Mouse (Mus musculus) splenic B cell, adult 2 months (primary cell): ENCODE measurements around the gene Npr1.

Experiments
- DNase-seq: peaks from one replicate; pipeline ENCODE4 v3.0.0-alpha.2; 2011; ENCODE audit warnings: low read depth, low spot score
- H3K27me3 ChIP-seq: 2 replicates; pipeline ENCODE4 v1.6.1; 2012; ENCODE audit warnings: mild to moderate bottlenecking, low read length, moderate library complexity, mixed read lengths; ENCODE audit not compliant: control insufficient read depth, poor library complexity, insufficient read depth, severe bottlenecking
- H3K36me3 ChIP-seq: 2 replicates; pipeline ENCODE4 v1.6.1; 2012; ENCODE audit warnings: mild to moderate bottlenecking, low read length, moderate library complexity, mixed read lengths; ENCODE audit not compliant: control insufficient read depth, poor library complexity, insufficient read depth, severe bottlenecking

The Npr1 gene

GRCm38 (mm10) chr3:90462579-90462978, 3.1 kb downstream of the Npr1 start:
- H3K27me3 ChIP-seq: peaks cover 4% of the 10 kb centered on the region; the same call in 1 of the 2 replicates
- no peak for DNase-seq
- H3K36me3 ChIP-seq: no peaks in the 10 kb centered on the region

- DNase-seq: no peak
- Histone ChIP-seq H3K36me3 (no peaks in the 10 kb centered on the region), H3K27me3 (peaks cover 4% of the 10 kb centered on the region; the same call in 1 of the 2 replicates)
Measured at GRCm38 (mm10) chr3:90461935-90462334, 3.7 kb downstream of the Npr1 start.

- Histone ChIP-seq H3K27me3 (no peaks in the 10 kb centered on the region), H3K36me3 (no peaks in the 10 kb centered on the region)
- no peak for DNase-seq
Measured at GRCm38 (mm10) chr3:90460315-90460714, 5.4 kb downstream of the Npr1 start.

- Histone ChIP-seq H3K36me3 (no peaks in the 10 kb centered on the region), H3K27me3 (no peaks in the 10 kb centered on the region)
- no peak for DNase-seq
Measured at GRCm38 (mm10) chr3:90459727-90460126, 5.9 kb downstream of the Npr1 start.

GRCm38 (mm10) chr3:90454931-90455330, 10.7 kb downstream of the Npr1 start:
- Histone ChIP-seq H3K36me3 (no peaks in the 10 kb centered on the region), H3K27me3 (no peaks in the 10 kb centered on the region)
- no peak for DNase-seq

- DNase-seq: no peak
- Histone ChIP-seq H3K36me3 (no peaks in the 10 kb centered on the region), H3K27me3 (no peaks in the 10 kb centered on the region)
Measured at GRCm38 (mm10) chr3:90451396-90452095, 14.1 kb downstream of the Npr1 start.

GRCm38 (mm10) chr3:90450874-90451273, 14.8 kb downstream of the Npr1 start:
- DNase-seq: no peak
- no peaks in the 10 kb centered on the region for H3K36me3 ChIP-seq
- H3K27me3 ChIP-seq: no peaks in the 10 kb centered on the region

- H3K27me3 ChIP-seq: no peaks in the 10 kb centered on the region
- H3K36me3 ChIP-seq: no peaks in the 10 kb centered on the region
- no peak for DNase-seq
Measured at GRCm38 (mm10) chr3:90448626-90449025, 17.0 kb downstream of the Npr1 start.

GRCm38 (mm10) chr3:90447123-90447494, 18.6 kb downstream of the Npr1 start:
- Histone ChIP-seq H3K27me3 (no peaks in the 10 kb centered on the region), H3K36me3 (no peaks in the 10 kb centered on the region)
- DNase-seq: no peak

- Histone ChIP-seq H3K27me3 (no peaks in the 10 kb centered on the region), H3K36me3 (no peaks in the 10 kb centered on the region)
- no peak for DNase-seq
Measured at GRCm38 (mm10) chr3:90446389-90447122, 19.1 kb downstream of the Npr1 start.

GRCm38 (mm10) chr3:90445417-90446200, 20.1 kb downstream of the Npr1 start:
- Histone ChIP-seq H3K27me3 (no peaks in the 10 kb centered on the region), H3K36me3 (no peaks in the 10 kb centered on the region)
- DNase-seq: no peak

- Histone ChIP-seq H3K36me3 (no peaks in the 10 kb centered on the region), H3K27me3 (no peaks in the 10 kb centered on the region)
Measured at GRCm38 (mm10) chr3:90443977-90444376, 21.7 kb downstream of the Npr1 start.

GRCm38 (mm10) chr3:90440756-90441155, 24.9 kb downstream of the Npr1 start:
- no peak for DNase-seq
- Histone ChIP-seq H3K36me3 (no peaks in the 10 kb centered on the region), H3K27me3 (no peaks in the 10 kb centered on the region)

More at GRCm38 (mm10) chr3:90443977-90444376, 21.7 kb downstream of the Npr1 start:
- DNase-seq: no peak

GRCm38 (mm10) chr3:90437131-90437530, 28.5 kb downstream of the Npr1 start:
- Histone ChIP-seq H3K36me3 (no peaks in the 10 kb centered on the region), H3K27me3 (no peaks in the 10 kb centered on the region)
- no peak for DNase-seq
